Mouse (Mus musculus) olfactory bulb, adult 2 months (tissue): Measurements from ENCODE around the gene Rpl38. TPM values are rescaled to one million over a fixed set of nuclear protein-coding genes. Genes with fewer than 3 reads are reported as not detected.
"Not testable (repeated sequence)": the region's sequence is repeated elsewhere in the genome, so short reads cannot be mapped to it uniquely, and the experiment has no call there.

Experiments
- H3K27ac ChIP-seq: fragments of 200-500 bp; 2 replicates; pipeline ENCODE4 v1.5.1; 2012; ENCODE audit warnings: low read depth, low read length; ENCODE audit not compliant: insufficient read depth
- H3K4me1 ChIP-seq: fragments of 200-500 bp; 2 replicates; pipeline ENCODE4 v1.6.1; 2012; ENCODE audit warnings: low read length; ENCODE audit not compliant: control insufficient read depth, insufficient read depth
- H3K4me3 ChIP-seq: fragments of 200-500 bp; 2 replicates; pipeline ENCODE4 v1.5.1; 2012; ENCODE audit warnings: mild to moderate bottlenecking, low read depth, low read length, moderate library complexity; ENCODE audit not compliant: insufficient read depth
- CTCF ChIP-seq: fragments of 200-500 bp; IDR thresholded peaks from 2 replicates; pipeline ENCODE4 v1.5.1; 2012; ENCODE audit warnings: low read depth, mild to moderate bottlenecking, low read length, moderate library complexity; ENCODE audit not compliant: insufficient read depth
- POLR2A ChIP-seq: fragments of 200-500 bp; IDR thresholded peaks from 2 replicates; pipeline ENCODE4 v1.6.1; 2012; ENCODE audit warnings: mild to moderate bottlenecking, low read depth, low read length, moderate library complexity; ENCODE audit not compliant: insufficient read depth
- WGBS: fragments of 180-500 bp; shearing (Covaris S2); methylation state at CpG from one replicate; pipeline ENCODE4 v1.1.7; 2018; 5-methylcytosine and 5-hydroxymethylcytosine counted together
- polyA plus RNA-seq: library from polyadenylated mRNA; stranded (reverse); fragments of >200 nt; gene quantifications from 2 replicates; pipeline ENCODE4 v1.2.4, GENCODE M21; 2012; ENCODE audit warnings: low replicate concordance; ENCODE audit not compliant: missing spikeins, insufficient read depth, insufficient read length

Gene Rpl38
- polyA plus RNA-seq, 1 experiment: not detected

DNA sequence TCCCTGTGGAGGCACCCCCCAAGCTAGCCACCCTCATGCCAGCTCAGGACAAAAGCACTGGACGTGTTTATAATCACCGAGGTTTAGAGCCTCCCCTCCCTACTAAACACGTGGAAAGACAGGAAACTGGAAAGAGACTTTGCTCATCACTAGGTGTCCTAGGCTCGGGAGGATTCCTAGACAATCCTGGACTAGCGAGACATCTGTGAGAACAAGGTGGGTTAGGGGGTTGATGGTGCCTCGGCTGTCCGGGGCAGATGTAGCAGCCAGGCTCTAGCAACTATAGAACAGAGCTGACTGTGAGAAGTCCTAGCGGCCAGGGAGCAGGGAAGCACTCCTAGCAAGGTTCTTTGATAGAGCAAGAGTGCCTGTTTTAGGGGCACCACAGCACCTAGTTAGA is 5.9 kb downstream of the Rpl38 start:
- TF ChIP-seq CTCF: no peak
- peaks cover 43% of the 10 kb centered on the region for H3K4me1 ChIP-seq
- 64% methylated on average over 8 of the region's 8 CpGs for WGBS
- H3K27ac ChIP-seq: no peak overlapping the region
- H3K4me3 ChIP-seq: no peak overlapping the region

DNA sequence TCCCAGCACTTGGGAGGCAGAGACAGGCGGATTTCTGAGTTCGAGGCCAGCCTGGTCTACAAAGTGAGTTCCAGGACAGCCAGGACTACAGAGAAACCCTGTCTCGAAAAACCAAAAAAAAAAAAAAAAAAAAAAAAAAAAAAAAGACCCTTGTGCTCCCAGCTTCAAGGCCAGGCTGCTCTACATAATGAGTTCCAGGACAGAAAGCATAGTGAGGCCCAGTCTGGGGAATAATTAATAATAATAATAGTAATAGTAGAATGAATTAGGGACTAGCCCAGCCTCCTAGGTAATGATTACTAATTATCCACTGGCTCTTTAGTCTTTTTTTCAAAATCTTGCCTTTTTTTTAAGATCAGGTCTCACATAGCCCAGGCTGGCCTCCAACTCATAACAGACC is 6.5 kb downstream of the Rpl38 start:
- H3K27ac ChIP-seq, H3K4me3 ChIP-seq: not testable (repeated sequence)
- WGBS: 88% methylated on average over 2 of the region's 3 CpGs
- H3K4me1 ChIP-seq: peaks cover 39% of the 10 kb centered on the region

DNA sequence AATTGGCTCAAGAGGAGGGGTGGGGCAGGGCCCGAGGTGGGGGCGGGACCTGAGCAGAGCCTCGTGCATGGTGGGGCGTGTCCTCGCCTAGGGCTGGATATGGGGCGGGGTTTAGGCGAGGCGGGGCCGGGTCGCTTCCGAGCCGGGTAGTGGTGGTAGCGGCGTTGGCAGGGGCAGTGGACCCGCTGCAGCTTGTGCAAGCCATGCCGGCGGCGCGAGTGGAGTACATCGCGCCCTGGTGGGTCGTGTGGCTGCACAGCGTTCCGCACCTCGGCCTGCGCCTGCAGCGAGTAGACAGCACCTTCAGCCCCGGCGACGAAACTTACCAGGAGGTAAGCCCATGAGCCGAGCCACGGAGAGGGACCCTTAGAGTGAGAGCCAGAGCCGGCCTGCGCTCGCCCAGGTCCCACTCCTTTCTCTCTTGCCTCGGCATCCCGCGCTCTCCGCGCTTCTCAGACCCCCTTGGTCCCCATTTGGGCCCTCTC is 7.1 kb downstream of the Rpl38 start, which contains the start of gene Ttyh2:
Ttyh2 (plus strand) TSS at position 91 of the 485 bp plus-strand sequence.
- peak within 1 kb of the TSS; percentile 31; the same call in 1 of the 2 replicates for H3K27ac ChIP-seq
- peak within 1 kb of the TSS; percentile 65 for H3K4me3 ChIP-seq
- 3% methylated on average over 40 of the region's 40 CpGs for WGBS
- peaks cover 34% of the 10 kb centered on the region for H3K4me1 ChIP-seq
- TF ChIP-seq POLR2A (no peak), CTCF (no peak)

DNA sequence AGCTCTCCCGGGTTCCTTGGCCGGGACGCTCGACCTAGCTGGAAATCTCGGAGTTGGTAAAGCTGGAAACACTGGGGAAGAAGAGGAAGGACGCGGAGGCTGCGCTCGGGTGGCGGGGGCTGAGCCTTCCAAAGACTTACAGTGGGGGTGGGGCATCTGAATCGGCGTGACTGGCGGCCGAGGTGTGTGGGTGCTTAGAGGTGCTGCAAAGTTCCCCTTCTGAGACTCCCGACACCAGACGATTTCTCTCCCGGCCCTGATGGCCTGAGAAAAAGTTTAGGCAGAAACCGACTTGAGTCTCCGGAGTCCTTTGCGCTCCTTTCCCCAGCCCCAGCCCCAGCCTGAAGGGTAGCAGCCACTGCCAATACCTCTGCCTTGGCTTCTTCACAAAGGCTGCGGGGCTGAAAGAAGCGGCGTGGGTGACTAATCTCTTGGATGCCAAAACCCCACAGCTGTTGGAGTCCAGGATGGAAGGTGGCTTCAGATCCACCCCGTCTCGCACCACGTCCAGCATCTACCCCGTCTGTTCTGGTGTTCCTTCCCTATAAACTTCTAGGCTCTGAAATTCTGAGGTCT is 7.6 kb downstream of the Rpl38 start:
- TF ChIP-seq CTCF (no peak), POLR2A (no peak)
- WGBS: 10% methylated on average over 27 of the region's 27 CpGs
- Histone ChIP-seq H3K4me1 (peaks cover 29% of the 10 kb centered on the region), H3K27ac (peak overlapping the region; percentile 31; the same call in 1 of the 2 replicates), H3K4me3 (peak overlapping the region; percentile 65)

DNA sequence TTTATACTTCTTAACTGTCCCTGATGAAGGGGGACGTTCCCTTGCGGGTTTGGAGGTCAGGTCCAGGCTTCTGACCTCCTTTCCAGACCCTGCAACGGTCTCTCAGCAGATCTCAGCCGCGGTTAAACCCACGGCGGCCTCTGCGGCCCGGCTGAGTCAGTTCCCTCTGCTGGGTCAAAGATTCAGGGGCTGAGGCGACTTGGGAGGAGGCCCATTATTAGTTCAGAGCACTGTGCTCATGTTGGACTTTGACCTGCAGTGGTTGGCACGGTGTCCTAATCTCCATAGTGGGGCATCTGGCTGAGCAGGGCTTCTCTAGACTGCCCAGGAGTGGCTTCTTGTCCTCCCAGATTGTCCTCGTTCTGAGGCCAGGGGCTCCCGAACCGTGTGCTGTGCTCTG is 8.1 kb downstream of the Rpl38 start:
- 34% methylated on average over 14 of the region's 14 CpGs for WGBS
- peak overlapping the region; percentile 65 for H3K4me3 ChIP-seq
- H3K4me1 ChIP-seq: peaks cover 27% of the 10 kb centered on the region
- TF ChIP-seq POLR2A (no peak), CTCF (no peak)
- peak overlapping the region; percentile 31; the same call in 1 of the 2 replicates for H3K27ac ChIP-seq

DNA sequence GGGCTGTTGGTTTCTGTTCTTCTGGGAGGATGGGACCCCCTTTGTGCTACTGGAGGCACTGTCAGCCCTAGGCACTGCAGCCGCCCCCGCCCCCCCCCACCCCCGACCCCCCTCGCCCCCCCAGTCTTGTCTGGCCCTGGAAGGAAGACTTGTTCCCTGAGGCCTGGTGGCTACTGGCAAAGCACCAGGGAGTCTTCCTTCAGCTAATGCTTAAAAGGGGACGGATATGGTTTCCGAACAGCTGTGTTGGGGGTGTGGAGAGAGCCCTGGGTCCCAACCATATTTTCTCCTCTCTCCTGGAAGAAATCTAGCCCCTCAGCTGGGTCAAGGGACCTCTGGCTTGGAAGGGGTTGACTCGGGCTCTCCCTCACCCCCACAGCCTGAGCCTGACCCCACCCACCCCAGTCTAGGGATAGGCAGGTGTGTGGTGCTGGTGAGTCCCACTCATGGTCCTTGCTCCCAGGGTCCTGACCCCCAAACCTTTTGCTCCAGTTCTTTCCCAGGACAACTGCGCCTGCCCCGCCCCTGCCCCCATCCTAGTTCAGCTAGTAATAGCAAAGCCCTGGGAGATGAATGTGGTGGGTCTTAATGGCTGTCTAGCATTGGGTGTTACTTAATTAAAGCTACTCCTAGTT is 8.7 kb downstream of the Rpl38 start:
- Histone ChIP-seq H3K27ac (no peak overlapping the region), H3K4me1 (peaks cover 27% of the 10 kb centered on the region), H3K4me3 (no peak overlapping the region)
- 42% methylated on average over 9 of the region's 9 CpGs for WGBS
- TF ChIP-seq POLR2A (no peak), CTCF (no peak)

DNA sequence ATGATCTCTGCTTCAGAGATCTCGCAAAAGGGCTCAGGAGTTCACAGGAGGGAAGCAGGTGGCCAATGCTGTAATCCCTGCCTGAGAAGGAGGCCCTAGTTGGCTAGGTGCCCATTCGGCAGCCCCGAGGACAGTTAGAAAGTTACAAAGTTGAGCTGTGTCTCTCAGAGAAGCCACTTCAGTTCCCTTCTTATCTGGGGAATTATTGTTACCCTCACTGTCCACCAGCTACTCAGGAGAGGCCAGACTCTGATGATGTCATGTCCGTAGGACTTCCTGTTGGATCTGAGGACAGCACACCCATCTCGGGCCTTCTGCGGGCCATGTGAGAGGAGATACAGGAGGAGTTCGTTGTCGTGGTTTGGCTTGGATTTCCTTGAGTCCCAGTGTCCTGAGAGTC is 11.3 kb downstream of the Rpl38 start:
- 67% methylated on average over 8 of the region's 8 CpGs for WGBS
- no peak overlapping the region for H3K27ac ChIP-seq

DNA sequence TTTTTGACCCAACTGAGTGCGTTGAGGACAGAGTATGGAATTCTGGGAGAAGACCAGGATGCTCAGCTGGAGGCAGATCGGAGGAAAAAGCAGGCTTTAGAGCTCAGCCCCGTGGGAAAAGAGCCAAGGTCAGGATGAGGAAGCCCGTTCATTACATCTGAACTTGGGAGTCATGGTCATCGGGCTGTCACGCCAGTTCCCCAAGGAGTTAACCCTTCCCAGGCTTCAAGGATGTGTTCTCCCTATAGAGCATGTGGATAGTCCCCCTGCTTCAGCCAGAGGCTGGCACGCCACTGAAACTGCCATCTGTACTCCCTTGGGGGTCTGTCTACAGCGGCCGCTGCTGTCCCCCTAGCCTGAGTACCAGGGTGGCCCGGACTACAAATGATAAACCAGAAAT is 12.0 kb downstream of the Rpl38 start:
- no peak overlapping the region for H3K27ac ChIP-seq
- TF ChIP-seq POLR2A (no peak), CTCF (no peak)
- WGBS: 50% methylated on average over 10 of the region's 10 CpGs
- peaks cover 19% of the 10 kb centered on the region for H3K4me1 ChIP-seq
- H3K4me3 ChIP-seq: no peak overlapping the region

More for the DNA sequence above, 11.3 kb downstream of the Rpl38 start:
- TF ChIP-seq POLR2A (no peak), CTCF (no peak)
- peaks cover 16% of the 10 kb centered on the region for H3K4me1 ChIP-seq
- H3K4me3 ChIP-seq: no peak overlapping the region

DNA sequence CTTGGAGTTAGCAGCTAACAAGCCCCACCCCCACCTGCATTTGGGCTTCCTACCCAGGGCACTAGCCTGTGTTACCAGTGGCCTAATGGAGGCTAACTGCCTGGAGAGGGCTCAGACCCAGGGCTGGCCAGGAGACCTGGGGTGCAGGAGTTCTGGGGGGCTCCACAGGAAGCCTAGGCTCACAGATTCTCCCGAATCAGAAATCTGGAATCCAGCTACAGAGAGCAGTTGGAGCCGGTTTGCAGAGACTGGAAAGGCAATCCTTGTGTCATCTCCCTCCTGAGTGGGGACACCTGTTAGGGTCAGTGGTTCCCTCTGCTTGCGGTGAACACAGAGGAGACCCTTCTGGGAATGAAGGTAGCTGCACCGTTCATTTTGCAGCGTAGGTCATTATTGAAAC is 12.7 kb downstream of the Rpl38 start:
- no peak overlapping the region for H3K27ac ChIP-seq
- TF ChIP-seq POLR2A (no peak), CTCF (no peak)
- peaks cover 11% of the 10 kb centered on the region for H3K4me1 ChIP-seq
- WGBS: 87% methylated on average over 5 of the region's 5 CpGs
- H3K4me3 ChIP-seq: no peak overlapping the region

DNA sequence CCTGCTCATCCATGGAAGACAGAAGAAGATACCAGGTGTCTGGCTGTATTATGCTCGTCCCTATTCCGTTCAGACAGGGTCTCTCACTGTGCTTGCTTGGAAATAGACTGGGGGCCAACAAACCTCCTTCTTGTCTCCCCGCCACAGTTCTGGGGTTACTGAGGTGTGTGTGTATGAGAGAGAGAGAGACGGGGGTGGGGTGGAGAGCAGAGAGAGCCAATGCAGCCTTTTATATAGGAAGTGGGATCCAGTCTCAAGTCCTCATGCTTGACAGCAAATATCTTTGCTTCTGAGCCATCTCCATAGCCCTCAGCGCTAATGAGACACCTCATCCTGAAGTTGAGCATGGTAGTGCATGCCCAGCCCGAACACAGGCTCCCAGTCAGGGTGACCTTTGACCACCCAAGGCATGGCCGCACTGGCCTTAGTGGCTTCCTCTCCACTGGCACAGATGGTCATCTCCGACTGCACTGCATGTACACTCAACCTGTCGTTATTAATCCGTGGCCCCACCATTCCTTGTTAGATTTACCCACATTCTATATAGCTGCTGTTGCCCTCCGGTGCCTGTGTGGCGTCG is 14.1 kb downstream of the Rpl38 start:
- 96% methylated on average over 13 of the region's 13 CpGs for WGBS
- Histone ChIP-seq H3K27ac (no peak overlapping the region), H3K4me1 (peaks cover 8% of the 10 kb centered on the region), H3K4me3 (no peak overlapping the region)
- no peak for TF ChIP-seq POLR2A
- no peak for TF ChIP-seq CTCF
